Mouse (Mus musculus) neural tube, embryonic 10.5 days (tissue): ENCODE results near the gene Fam107b.

Experiments
- DNase-seq: peaks from one replicate; pipeline ENCODE4 v3.0.0-alpha.2; 2017; ENCODE audit warnings: low spot score; ENCODE audit errors: extremely low spot score

The Fam107b gene

GRCm38 (mm10) chr2:3739351-3739961 is 169.2 kb downstream of the Fam107b start:
- no peak for DNase-seq

GRCm38 (mm10) chr2:3740256-3740655 is 170.0 kb downstream of the Fam107b start:
- no peak for DNase-seq

- DNase-seq, result no peak
Measured at GRCm38 (mm10) chr2:3740670-3741069, 170.4 kb downstream of the Fam107b start.

- DNase-seq, result no peak
Measured at GRCm38 (mm10) chr2:3742519-3742918, 172.2 kb downstream of the Fam107b start.

- DNase-seq, result no peak
Measured at GRCm38 (mm10) chr2:3745041-3745440, 174.8 kb downstream of the Fam107b start.

- no peak for DNase-seq
Measured at GRCm38 (mm10) chr2:3745910-3746606, 175.8 kb downstream of the Fam107b start.

- no peak for DNase-seq
Measured at GRCm38 (mm10) chr2:3748714-3749503, 178.6 kb downstream of the Fam107b start.

GRCm38 (mm10) chr2:3749504-3750024 is 179.3 kb downstream of the Fam107b start:
- DNase-seq, result no peak

GRCm38 (mm10) chr2:3750126-3750525 is 179.8 kb downstream of the Fam107b start:
- no peak for DNase-seq

GRCm38 (mm10) chr2:3752365-3752764 is 182.1 kb downstream of the Fam107b start:
- DNase-seq, result no peak

GRCm38 (mm10) chr2:3752893-3753292 is 182.6 kb downstream of the Fam107b start:
- DNase-seq, result no peak

GRCm38 (mm10) chr2:3753749-3754148 is 183.5 kb downstream of the Fam107b start:
- no peak for DNase-seq

GRCm38 (mm10) chr2:3755936-3756335 is 185.6 kb downstream of the Fam107b start:
- no peak for DNase-seq

- no peak for DNase-seq
Measured at GRCm38 (mm10) chr2:3758406-3758805, 188.1 kb downstream of the Fam107b start.

GRCm38 (mm10) chr2:3760234-3760836 is 190.0 kb downstream of the Fam107b start:
- DNase-seq, result no peak

- DNase-seq, result no peak
Measured at GRCm38 (mm10) chr2:3764136-3764535, 193.8 kb downstream of the Fam107b start.

GRCm38 (mm10) chr2:3765957-3766783 is 195.9 kb downstream of the Fam107b start:
- DNase-seq, result no peak

- peak; percentile 77 for DNase-seq
Measured at GRCm38 (mm10) chr2:3769260-3769659, 199.0 kb downstream of the Fam107b start.

GRCm38 (mm10) chr2:3769786-3770318 is 199.6 kb downstream of the Fam107b start:
- no peak for DNase-seq

- no peak for DNase-seq
Measured at GRCm38 (mm10) chr2:3770383-3770782, 200.1 kb downstream of the Fam107b start.
